Mouse (Mus musculus): Measurements from ENCODE around the gene Hist1h3b. TPM values are rescaled to one million over a fixed set of nuclear protein-coding genes. Genes with fewer than 3 reads are reported as not detected.

Gene Hist1h3b
- polyA plus RNA-seq, 1 experiment from 2014 or later: 15.4 TPM

- Histone ChIP-seq H3K4me2 (ENCODE audit: low read depth, low read length, severe bottlenecking) (no peak overlapping the region), H3K27me3 (ENCODE audit: control insufficient read depth, insufficient read depth, low read length) (no peaks in the 10 kb centered on the region), H3K36me3 (ENCODE audit: control insufficient read depth, insufficient read depth, low read length) (no peaks in the 10 kb centered on the region), H3K9ac (ENCODE audit: low read length) (no peak overlapping the region), H3K4me3 (ENCODE audit: low read depth, low read length) (no peak overlapping the region), H3K27ac (ENCODE audit: low read depth, low read length) (no peak overlapping the region), H3K4me1 (replicated peaks; ENCODE audit: control insufficient read depth, insufficient read depth, low read length) (no peaks in the 10 kb centered on the region), H3K9me3 (ENCODE audit: control insufficient read depth, low read length) (no peaks in the 10 kb centered on the region)
- ATAC-seq (replicated peaks; ENCODE audit: low FRiP score) (no peak), DNase-seq (ENCODE audit: low spot score) (no peak)
- WGBS: 66% methylated on average over 8 of the region's 8 CpGs
Observed at GRCm38 (mm10) chr13:23730479-23730878, 21.6 kb upstream of the Hist1h3b start.

GRCm38 (mm10) chr13:23732156-23732804 lies 19.8 kb upstream of the Hist1h3b start:
- WGBS: 28% methylated on average over 8 of the region's 8 CpGs
- no peaks in the 10 kb centered on the region for H3K27me3 ChIP-seq (ENCODE audit: control insufficient read depth, insufficient read depth, low read length)
- ATAC-seq (replicated peaks; ENCODE audit: low FRiP score) (no peak), DNase-seq (ENCODE audit: low spot score) (no peak)
- no peaks in the 10 kb centered on the region for H3K9me3 ChIP-seq (ENCODE audit: control insufficient read depth, low read length)
- no peak overlapping the region for H3K9ac ChIP-seq (ENCODE audit: low read length)
- H3K36me3 ChIP-seq (ENCODE audit: control insufficient read depth, insufficient read depth, low read length): no peaks in the 10 kb centered on the region
- H3K4me1 ChIP-seq (replicated peaks; ENCODE audit: control insufficient read depth, insufficient read depth, low read length): no peaks in the 10 kb centered on the region
- H3K4me3 ChIP-seq (ENCODE audit: low read depth, low read length): no peak overlapping the region
- no peak overlapping the region for H3K4me2 ChIP-seq (ENCODE audit: low read depth, low read length, severe bottlenecking)
- H3K27ac ChIP-seq (ENCODE audit: low read depth, low read length): no peak overlapping the region

- Histone ChIP-seq H3K9me3 (ENCODE audit: control insufficient read depth, low read length) (no peaks in the 10 kb centered on the region), H3K9ac (ENCODE audit: low read length) (no peak overlapping the region), H3K27me3 (ENCODE audit: control insufficient read depth, insufficient read depth, low read length) (no peaks in the 10 kb centered on the region), H3K27ac (ENCODE audit: low read depth, low read length) (no peak overlapping the region), H3K4me3 (ENCODE audit: low read depth, low read length) (no peak overlapping the region), H3K4me1 (replicated peaks; ENCODE audit: control insufficient read depth, insufficient read depth, low read length) (no peaks in the 10 kb centered on the region; the same call in 1 of the 2 replicates), H3K36me3 (ENCODE audit: control insufficient read depth, insufficient read depth, low read length) (no peaks in the 10 kb centered on the region), H3K4me2 (ENCODE audit: low read depth, low read length, severe bottlenecking) (no peak overlapping the region)
- DNase-seq (ENCODE audit: low spot score): no peak
- WGBS: 75% methylated on average over 5 of the region's 5 CpGs
- ATAC-seq (replicated peaks; ENCODE audit: low FRiP score): no peak
Observed at GRCm38 (mm10) chr13:23737091-23737490, 15.0 kb upstream of the Hist1h3b start.

- peak overlapping the region; percentile 99 for H3K27ac ChIP-seq (ENCODE audit: low read depth, low read length)
- H3K9ac ChIP-seq (ENCODE audit: low read length): peak overlapping the region; percentile 89
- no peak for ATAC-seq (replicated peaks; ENCODE audit: low FRiP score)
- H3K4me3 ChIP-seq (ENCODE audit: low read depth, low read length): peak overlapping the region; percentile 49
- H3K27me3 ChIP-seq (ENCODE audit: control insufficient read depth, insufficient read depth, low read length): no peaks in the 10 kb centered on the region
- H3K4me1 ChIP-seq (replicated peaks; ENCODE audit: control insufficient read depth, insufficient read depth, low read length): no peaks in the 10 kb centered on the region; the same call in 1 of the 2 replicates
- H3K36me3 ChIP-seq (ENCODE audit: control insufficient read depth, insufficient read depth, low read length): no peaks in the 10 kb centered on the region
- no peaks in the 10 kb centered on the region for H3K9me3 ChIP-seq (ENCODE audit: control insufficient read depth, low read length)
- no peak for DNase-seq (ENCODE audit: low spot score)
- 25% methylated on average over 4 of the region's 4 CpGs for WGBS
- H3K4me2 ChIP-seq (ENCODE audit: low read depth, low read length, severe bottlenecking): peak overlapping the region; percentile 95
Observed at GRCm38 (mm10) chr13:23738041-23738440, 14.0 kb upstream of the Hist1h3b start.

GRCm38 (mm10) chr13:23738677-23739068 lies 13.4 kb upstream of the Hist1h3b start, which contains the start of gene Hist1h1c:
TSS of gene Hist1h1c (plus strand) at chr13:23738808.
- Histone ChIP-seq H3K4me1 (replicated peaks; ENCODE audit: control insufficient read depth, insufficient read depth, low read length) (no peaks in the 10 kb centered on the region; the same call in 1 of the 2 replicates), H3K27ac (ENCODE audit: low read depth, low read length) (peak within 1 kb of the TSS; percentile 99), H3K36me3 (ENCODE audit: control insufficient read depth, insufficient read depth, low read length) (no peaks in the 10 kb centered on the region), H3K9me3 (ENCODE audit: control insufficient read depth, low read length) (no peaks in the 10 kb centered on the region), H3K9ac (ENCODE audit: low read length) (peak within 1 kb of the TSS; percentile 89), H3K4me3 (ENCODE audit: low read depth, low read length) (peak within 1 kb of the TSS; percentile 49), H3K27me3 (ENCODE audit: control insufficient read depth, insufficient read depth, low read length) (no peaks in the 10 kb centered on the region), H3K4me2 (ENCODE audit: low read depth, low read length, severe bottlenecking) (peak within 1 kb of the TSS; percentile 95)
- under 1% methylated on average over 30 of the region's 38 CpGs for WGBS
- ATAC-seq (replicated peaks; ENCODE audit: low FRiP score) (peak; percentile 96), DNase-seq (ENCODE audit: low spot score) (peak; percentile 96)

DNA sequence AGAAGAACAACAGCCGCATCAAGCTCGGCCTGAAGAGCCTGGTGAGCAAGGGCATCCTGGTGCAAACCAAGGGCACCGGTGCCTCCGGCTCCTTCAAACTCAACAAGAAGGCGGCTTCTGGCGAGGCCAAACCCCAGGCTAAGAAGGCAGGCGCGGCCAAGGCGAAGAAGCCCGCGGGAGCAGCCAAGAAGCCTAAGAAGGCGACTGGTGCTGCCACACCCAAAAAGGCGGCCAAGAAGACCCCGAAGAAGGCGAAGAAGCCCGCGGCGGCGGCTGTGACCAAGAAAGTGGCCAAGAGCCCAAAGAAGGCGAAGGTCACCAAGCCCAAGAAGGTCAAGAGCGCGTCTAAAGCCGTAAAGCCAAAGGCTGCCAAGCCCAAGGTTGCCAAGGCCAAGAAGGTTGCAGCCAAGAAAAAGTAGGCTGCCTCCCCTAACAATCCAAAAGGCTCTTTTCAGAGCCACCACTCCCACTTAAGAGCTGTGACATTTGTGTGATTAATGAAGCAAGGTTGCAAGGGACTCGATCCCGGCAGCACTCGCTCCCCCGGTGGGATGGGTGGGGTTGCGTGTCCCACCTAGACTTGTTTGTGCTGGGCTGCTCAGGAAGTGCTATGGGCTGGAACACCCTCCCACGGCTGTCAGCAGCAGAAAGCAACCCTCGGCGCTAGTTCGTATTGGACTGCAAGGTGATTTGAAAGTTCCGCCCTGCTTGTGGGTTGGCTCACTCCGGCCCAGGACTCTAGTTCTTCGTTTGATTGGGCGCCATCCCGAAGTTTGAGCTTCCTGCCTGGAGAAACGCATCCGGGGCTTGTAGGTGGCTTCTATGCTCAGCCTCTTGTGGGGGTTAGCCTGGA lies 12.8 kb upstream of the Hist1h3b start:
- Histone ChIP-seq H3K9me3 (ENCODE audit: control insufficient read depth, low read length) (no peaks in the 10 kb centered on the region), H3K9ac (ENCODE audit: low read length) (peak overlapping the region; percentile 89), H3K27ac (ENCODE audit: low read depth, low read length) (peak overlapping the region; percentile 99), H3K27me3 (ENCODE audit: control insufficient read depth, insufficient read depth, low read length) (no peaks in the 10 kb centered on the region), H3K4me1 (replicated peaks; ENCODE audit: control insufficient read depth, insufficient read depth, low read length) (no peaks in the 10 kb centered on the region; the same call in 1 of the 2 replicates), H3K36me3 (ENCODE audit: control insufficient read depth, insufficient read depth, low read length) (no peaks in the 10 kb centered on the region), H3K4me3 (ENCODE audit: low read depth, low read length) (peak overlapping the region; percentile 49), H3K4me2 (ENCODE audit: low read depth, low read length, severe bottlenecking) (peak overlapping the region; percentile 95)
- ATAC-seq (replicated peaks; ENCODE audit: low FRiP score) (peak; percentile 84), DNase-seq (ENCODE audit: low spot score) (peak; percentile 95)
- under 1% methylated on average over 39 of the region's 39 CpGs for WGBS

GRCm38 (mm10) chr13:23739922-23740252 lies 12.2 kb upstream of the Hist1h3b start:
- peak overlapping the region; percentile 89 for H3K9ac ChIP-seq (ENCODE audit: low read length)
- 2% methylated on average over 14 of the region's 14 CpGs for WGBS
- ATAC-seq (replicated peaks; ENCODE audit: low FRiP score) (no peak), DNase-seq (ENCODE audit: low spot score) (no peak)
- peak overlapping the region; percentile 95 for H3K4me2 ChIP-seq (ENCODE audit: low read depth, low read length, severe bottlenecking)
- no peaks in the 10 kb centered on the region for H3K27me3 ChIP-seq (ENCODE audit: control insufficient read depth, insufficient read depth, low read length)
- no peaks in the 10 kb centered on the region for H3K36me3 ChIP-seq (ENCODE audit: control insufficient read depth, insufficient read depth, low read length)
- H3K4me1 ChIP-seq (replicated peaks; ENCODE audit: control insufficient read depth, insufficient read depth, low read length): no peaks in the 10 kb centered on the region; the same call in 1 of the 2 replicates
- peak overlapping the region; percentile 99 for H3K27ac ChIP-seq (ENCODE audit: low read depth, low read length)
- no peaks in the 10 kb centered on the region for H3K9me3 ChIP-seq (ENCODE audit: control insufficient read depth, low read length)
- H3K4me3 ChIP-seq (ENCODE audit: low read depth, low read length): peak overlapping the region; percentile 49

DNA sequence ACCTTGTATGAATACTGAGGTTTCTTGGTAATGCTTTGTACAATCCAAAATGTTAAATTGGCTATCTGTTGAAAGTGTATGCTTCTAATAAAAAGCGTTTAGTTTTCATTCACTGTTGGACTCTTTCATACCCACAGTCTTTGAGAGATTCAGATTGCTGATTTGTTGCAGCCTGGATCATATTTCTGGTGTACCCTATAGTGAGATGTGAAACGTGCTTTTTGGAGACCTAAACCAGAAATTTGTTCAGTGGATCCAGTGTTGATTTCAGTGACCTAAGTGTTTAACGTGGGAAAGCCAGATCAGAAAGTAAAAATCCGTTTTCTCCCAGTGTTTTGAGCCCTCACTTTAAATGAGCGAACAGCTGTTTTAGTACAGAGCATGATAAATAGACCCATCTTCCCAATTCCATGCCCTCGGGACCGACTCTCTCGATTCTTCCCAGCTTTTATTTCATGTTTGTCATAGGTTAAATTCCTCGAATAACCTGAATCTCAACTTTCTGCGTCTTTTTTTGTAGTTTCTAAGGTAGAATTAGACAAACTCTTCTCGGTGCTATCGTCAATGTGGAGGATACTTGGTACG lies 11.7 kb upstream of the Hist1h3b start:
- ATAC-seq (replicated peaks; ENCODE audit: low FRiP score) (no peak), DNase-seq (ENCODE audit: low spot score) (no peak)
- Histone ChIP-seq H3K9ac (ENCODE audit: low read length) (peak overlapping the region; percentile 89), H3K27ac (ENCODE audit: low read depth, low read length) (peak overlapping the region; percentile 99), H3K36me3 (ENCODE audit: control insufficient read depth, insufficient read depth, low read length) (no peaks in the 10 kb centered on the region), H3K4me2 (ENCODE audit: low read depth, low read length, severe bottlenecking) (peak overlapping the region; percentile 95), H3K4me1 (replicated peaks; ENCODE audit: control insufficient read depth, insufficient read depth, low read length) (no peaks in the 10 kb centered on the region; the same call in 1 of the 2 replicates), H3K4me3 (ENCODE audit: low read depth, low read length) (peak overlapping the region; percentile 49), H3K27me3 (ENCODE audit: control insufficient read depth, insufficient read depth, low read length) (no peaks in the 10 kb centered on the region), H3K9me3 (ENCODE audit: control insufficient read depth, low read length) (no peaks in the 10 kb centered on the region)
- WGBS: 38% methylated on average over 13 of the region's 13 CpGs
